Mouse (Mus musculus): ENCODE measurements around the gene Cnot1.

DNA sequence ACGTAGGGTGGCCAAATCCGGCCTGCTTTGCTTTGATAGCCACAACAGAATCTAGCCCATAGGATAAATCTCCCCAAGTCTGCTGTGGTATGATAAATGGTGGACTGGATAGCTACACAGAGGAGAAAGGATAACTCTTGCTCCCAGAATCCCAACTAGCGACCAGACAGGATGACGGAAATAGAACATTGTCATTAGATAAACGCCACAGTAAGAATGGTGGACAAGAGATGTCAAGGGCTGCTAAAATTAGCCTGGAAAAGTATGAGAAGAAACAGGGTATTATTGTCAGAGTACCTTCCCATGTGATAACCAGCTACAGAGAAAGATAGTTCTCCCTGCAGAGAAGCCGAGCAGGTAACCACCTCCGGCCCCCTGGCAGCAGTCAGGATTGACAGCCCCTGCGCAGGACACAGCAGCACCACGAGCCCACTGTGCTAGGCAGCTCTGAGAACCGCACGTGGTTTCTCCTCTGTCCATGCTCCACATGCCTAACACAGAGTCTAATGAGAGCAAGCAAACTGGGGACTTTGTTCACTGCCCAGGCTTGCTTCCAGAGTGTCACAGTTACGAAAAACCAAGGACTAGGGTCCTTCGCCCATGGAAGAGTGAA lies 116.2 kb downstream of the Cnot1 start:
- no peak for TF ChIP-seq ZC3H11A (IDR thresholded peaks at IDR 0.05; ENCODE audit: borderline replicate concordance, low read depth, low read length)
- no peak for TF ChIP-seq HCFC1 (IDR thresholded peaks at IDR 0.05; ENCODE audit: borderline replicate concordance, insufficient read depth, low read length)
- TF ChIP-seq ZNF384 (IDR thresholded peaks at IDR 0.05; ENCODE audit: low read depth, low read length) = no peak
- no peak for TF ChIP-seq MAFK (IDR thresholded peaks at IDR 0.05; ENCODE audit: insufficient read depth, low read depth, low read length)
- no peak for TF ChIP-seq CHD2 (IDR thresholded peaks at IDR 0.05; ENCODE audit: low read depth, low read length)

Measured in ES-E14 (cell line).